16 mouse cellular contexts compared by ENCODE assay signal in genomic region chr6:35330834-35331233, GRCm38 (mm10). TPM values are rescaled to one million over a fixed set of nuclear protein-coding genes. Genes with fewer than 3 reads are reported as not detected.
DNase-seq lines count a peak whose midpoint lies in the region; TF ChIP-seq lines count a peak whose summit lies in the region.
"Had no signal": no experiment of that assay in that cellular context is flagged by ENCODE, and none has a peak within 500 bp of the region (broad histone marks: within the 10 kb centered on the region; RNA-seq: fewer than 3 reads in every experiment).

No protein-coding gene starts in this region.

- TF ChIP-seq CTCF in kidney, adult 2 months (conservative IDR thresholded peaks at IDR 0.05; ENCODE audit: insufficient read depth, insufficient read length, low read depth, low read length): no peak
- TF ChIP-seq CTCF in E14TG2a.4 (conservative IDR thresholded peaks at IDR 0.05; ENCODE audit: low read length): no peak
- no peak for TF ChIP-seq CTCF in embryonic fibroblast, embryonic 13.5 days (IDR thresholded peaks at IDR 0.05; ENCODE audit: borderline replicate concordance, insufficient read depth, low read length)

- no peak overlapping the region for H3K4me3 ChIP-seq in kidney, adult 2 months (ENCODE audit: insufficient read depth, low read depth, low read length)
- 0 out of 2 replicates have a peak overlapping the region, but pooled peaks have one; percentile 7 for H3K4me3 ChIP-seq in E14TG2a.4 (replicated peaks; ENCODE audit: low read length)
- H3K4me3 ChIP-seq in embryonic fibroblast, embryonic 13.5 days (ENCODE audit: insufficient read depth, low read length): no peak overlapping the region
- H3K4me3 ChIP-seq: embryonic facial prominence, embryonic 10.5 days; hindbrain, embryonic 10.5 days; limb, embryonic 15.5 days; megakaryocyte, embryonic 14.5 days had no signal

- H3K36me3 ChIP-seq in kidney, adult 2 months (ENCODE audit: control insufficient read depth, insufficient read depth, low read length): no peaks in the 10 kb centered on the region
- H3K36me3 ChIP-seq in E14TG2a.4 (ENCODE audit: insufficient read depth, low read length): no peaks in the 10 kb centered on the region
- H3K36me3 ChIP-seq: embryonic facial prominence, embryonic 10.5 days; hindbrain, embryonic 10.5 days; limb, embryonic 15.5 days had no signal

- no peak overlapping the region for H3K27ac ChIP-seq in kidney, adult 2 months (ENCODE audit: insufficient read depth, low read depth, low read length)
- H3K27ac ChIP-seq in embryonic fibroblast, embryonic 13.5 days (ENCODE audit: insufficient read depth, low read length): peak overlapping the region; percentile 60
- H3K27ac ChIP-seq: limb, embryonic 15.5 days; stomach, postnatal 0 days had no signal

- 46% methylated on average over 6 of the region's 6 CpGs for WGBS in kidney, adult 2 months

- no peaks in the 10 kb centered on the region for H3K4me1 ChIP-seq in kidney, adult 2 months (ENCODE audit: control insufficient read depth, insufficient read depth, low read length)
- H3K4me1 ChIP-seq in E14TG2a.4 (replicated peaks; ENCODE audit: low read depth, low read length): peaks cover 43% of the 10 kb centered on the region
- peaks cover 3% of the 10 kb centered on the region; the same call in 1 of the 2 replicates for H3K4me1 ChIP-seq in embryonic fibroblast, embryonic 13.5 days (ENCODE audit: control insufficient read depth, insufficient read depth, low read length)

- DNase-seq in cerebellum, adult 9-10 months: peak; percentile 18
- no peak for DNase-seq in cerebellum, postnatal 4 days (ENCODE audit: low spot score in 2 of 2)
- DNase-seq in kidney, adult 2 months: peak; percentile 39
- no peak for DNase-seq in kidney, postnatal 25 days
- DNase-seq in adrenal gland, adult 18-20 months (ENCODE audit: low spot score in 2 of 2): no peak
- no peak for DNase-seq in right cerebral cortex, postnatal 25 days
- DNase-seq: gastrocnemius, postnatal 14 days; lung, adult 18-20 months; thymus, postnatal 36 days had no signal

- H3K9me3 ChIP-seq in E14TG2a.4 (ENCODE audit: low read length): no peaks in the 10 kb centered on the region
- H3K9me3 ChIP-seq: embryonic facial prominence, embryonic 10.5 days; hindbrain, embryonic 10.5 days; limb, embryonic 15.5 days; megakaryocyte, embryonic 14.5 days had no signal

- no peak for TF ChIP-seq POLR2A in kidney, adult 2 months (IDR thresholded peaks at IDR 0.05; ENCODE audit: low read depth, low read length)
- no peak for TF ChIP-seq POLR2A in embryonic fibroblast, embryonic 13.5 days (IDR thresholded peaks at IDR 0.05; ENCODE audit: low read depth, low read length)

- H3K27me3 ChIP-seq in kidney, adult 2 months (replicated peaks; ENCODE audit: control insufficient read depth, insufficient read depth, low read length): no peaks in the 10 kb centered on the region
- peaks cover 6% of the 10 kb centered on the region; the same call in 1 of the 2 replicates for H3K27me3 ChIP-seq in E14TG2a.4 (ENCODE audit: insufficient read depth, low read length)
- H3K27me3 ChIP-seq: limb, embryonic 15.5 days had no signal

RNA-seq across cellular contexts. Expression of gene Fam180a, which starts 4.9 kb away (rescaled TPM):
- polyA plus RNA-seq in kidney, adult 2 months (2012; rRNA removed): 0.39 and 0.49 TPM in 2 replicates
- 0.62 and 3.0 TPM in 2 replicates for polyA plus RNA-seq in embryonic fibroblast, embryonic 13.5 days (2011; ENCODE audit: insufficient read length, low read depth, missing spikeins)
- total RNA-seq in adrenal gland, adult 18-20 months (2021): 1 to 10 TPM; 2.4 to 2.5 TPM
- polyA plus RNA-seq: embryonic facial prominence, embryonic 10.5 days; hindbrain, embryonic 10.5 days had no signal

RNA-seq across cellular contexts. Expression of gene Slc13a4, which starts 22.9 kb away (rescaled TPM):
- 5.2 and 5.6 TPM in 2 replicates for polyA plus RNA-seq in kidney, adult 2 months (2012; rRNA removed)
- not detected in 2 replicates for polyA plus RNA-seq in embryonic fibroblast, embryonic 13.5 days (2011; ENCODE audit: insufficient read length, low read depth, missing spikeins)
- total RNA-seq in adrenal gland, adult 18-20 months (2021): under 1 TPM; 0.33 to 0.51 TPM

Comparison
In these comparisons a context has a peak if more than half of its experiments do, and no peak if none do; other contexts are left out.
1. DNase-seq: peak in cerebellum, adult 9-10 months (single experiment) and kidney, adult 2 months (single experiment); none in cerebellum, postnatal 4 days (0 of 2), kidney, postnatal 25 days (0 of 2), adrenal gland, adult 18-20 months (0 of 2) and right cerebral cortex, postnatal 25 days (single experiment).